Comparison of ENCODE assay signal across 9 mouse cellular contexts in genomic region chr4:124707381-124708199, GRCm38 (mm10). TPM values are rescaled to one million over a fixed set of nuclear protein-coding genes. Genes with fewer than 3 reads are reported as not detected.
A peak's percentile ranks its signal among the peaks of the same experiment; 100 is the strongest.
DNase-seq lines count a peak whose midpoint lies in the region; ATAC-seq and TF ChIP-seq lines count a peak whose summit lies in the region.
"Not testable (repeated sequence)": the region's sequence is repeated elsewhere in the genome, so short reads cannot be mapped to it uniquely, and the experiment has no call there.
"Had no signal": no experiment of that assay in that cellular context is flagged by ENCODE, and none has a peak within 500 bp of the region (broad histone marks: within the 10 kb centered on the region; RNA-seq: fewer than 3 reads in every experiment).

No protein-coding gene starts in this region.

- WGBS in forebrain, embryonic 10.5 days = 88% methylated on average over 25 of the region's 25 CpGs
- WGBS in heart, embryonic 15.5 days = 87% methylated on average over 25 of the region's 25 CpGs
- 89% methylated on average over 25 of the region's 25 CpGs for WGBS in kidney, embryonic 16.5 days
- 75% methylated on average over 25 of the region's 25 CpGs for WGBS in liver, embryonic 12.5 days (ENCODE audit: insufficient replicate concordance)

- not testable (repeated sequence) for H3K4me2 ChIP-seq in heart, embryonic 15.5 days; kidney, embryonic 16.5 days (replicated peaks; ENCODE audit: low read depth, low read length); liver, embryonic 12.5 days
- peak overlapping the region; percentile 77 for H3K4me2 ChIP-seq in myocyte (ENCODE audit: low read depth)

- not testable (repeated sequence) for ATAC-seq in heart, embryonic 15.5 days (replicated peaks; ENCODE audit: insufficient number of reproducible peaks, insufficient read depth, low FRiP score, low read depth); kidney, embryonic 16.5 days (ENCODE audit: low FRiP score, low TSS enrichment); liver, embryonic 12.5 days

- not testable (repeated sequence) for H3K9ac ChIP-seq in ES-Bruce4 (ENCODE audit: low read depth, poor library complexity, severe bottlenecking); heart, embryonic 15.5 days; kidney, embryonic 16.5 days (replicated peaks; ENCODE audit: low read length); liver, embryonic 12.5 days

- H3K36me3 ChIP-seq in ES-Bruce4 (ENCODE audit: control insufficient read depth, insufficient read depth, low read length, poor library complexity, severe bottlenecking); heart, embryonic 15.5 days; kidney, embryonic 16.5 days (ENCODE audit: insufficient read depth, low read length): not testable (repeated sequence)
- H3K36me3 ChIP-seq in forebrain, embryonic 10.5 days (replicated peaks) = peaks cover 24% of the 10 kb centered on the region
- peaks cover 23% of the 10 kb centered on the region for H3K36me3 ChIP-seq in liver, embryonic 12.5 days
- H3K36me3 ChIP-seq in myocyte (ENCODE audit: control insufficient read depth, insufficient read depth) = peaks cover 11% of the 10 kb centered on the region

- not testable (repeated sequence) for H3K4me1 ChIP-seq in ES-Bruce4 (ENCODE audit: control insufficient read depth, insufficient read depth, low read length)
- H3K4me1 ChIP-seq in bone marrow macrophage, adult 2 months (ENCODE audit: control insufficient read depth, insufficient read depth, low read length) = peaks cover 37% of the 10 kb centered on the region
- peaks cover 80% of the 10 kb centered on the region for H3K4me1 ChIP-seq in forebrain, embryonic 10.5 days
- H3K4me1 ChIP-seq in heart, embryonic 15.5 days (replicated peaks) = peaks cover 54% of the 10 kb centered on the region
- H3K4me1 ChIP-seq in kidney, embryonic 16.5 days (ENCODE audit: insufficient read depth, low read length) = peaks cover 56% of the 10 kb centered on the region
- peaks cover 81% of the 10 kb centered on the region for H3K4me1 ChIP-seq in liver, embryonic 12.5 days

- not testable (repeated sequence) for H3ac ChIP-seq in myocyte (ENCODE audit: control insufficient read depth, insufficient read length)

- not testable (repeated sequence) for H3K9me3 ChIP-seq in ES-Bruce4 (replicated peaks; ENCODE audit: control insufficient read depth, insufficient read depth, low read length, poor library complexity, severe bottlenecking); forebrain, embryonic 10.5 days; heart, embryonic 15.5 days (replicated peaks); kidney, embryonic 16.5 days (ENCODE audit: low read length); liver, embryonic 12.5 days (replicated peaks)

- not testable (repeated sequence) for TF ChIP-seq POLR2A in ES-Bruce4 (IDR thresholded peaks at IDR 0.05; ENCODE audit: insufficient read depth, low read length); bone marrow macrophage, adult 2 months (IDR thresholded peaks at IDR 0.05; ENCODE audit: borderline replicate concordance, low read depth, low read length)
- TF ChIP-seq POLR2A in myocyte (IDR thresholded peaks at IDR 0.05; ENCODE audit: insufficient read length, low read depth) = peak; percentile 12

- H3K79me2 ChIP-seq in myocyte (ENCODE audit: control insufficient read depth, insufficient read depth) = peaks cover 47% of the 10 kb centered on the region

- not testable (repeated sequence) for TF ChIP-seq EP300 in ES-Bruce4 (IDR thresholded peaks at IDR 0.05; ENCODE audit: insufficient read depth, low read depth, low read length)

- DNase-seq in forebrain, embryonic 10.5 days (ENCODE audit: extremely low spot score, low spot score) = not testable (repeated sequence)
- DNase-seq in thymus, postnatal 4 days = peak; percentile 58

- peak overlapping the region; percentile 39 for H3K4me3 ChIP-seq in ES-Bruce4 (ENCODE audit: low read depth, low read length)
- H3K4me3 ChIP-seq in bone marrow macrophage, adult 2 months (ENCODE audit: insufficient read depth, low read length); forebrain, embryonic 10.5 days; heart, embryonic 15.5 days; kidney, embryonic 16.5 days (ENCODE audit: low read length); liver, embryonic 12.5 days; myocyte: not testable (repeated sequence)

- H3K27me3 ChIP-seq in ES-Bruce4 (ENCODE audit: control insufficient read depth, insufficient read depth, low read length, poor library complexity, severe bottlenecking); heart, embryonic 15.5 days; kidney, embryonic 16.5 days (ENCODE audit: insufficient read depth, low read length); liver, embryonic 12.5 days (replicated peaks); myocyte (ENCODE audit: control insufficient read depth, insufficient read depth, insufficient read length): not testable (repeated sequence)
- peaks cover 27% of the 10 kb centered on the region for H3K27me3 ChIP-seq in forebrain, embryonic 10.5 days (ENCODE audit: poor library complexity, severe bottlenecking)

- TF ChIP-seq CTCF in ES-Bruce4 (IDR thresholded peaks at IDR 0.05; ENCODE audit: low read depth, low read length); bone marrow macrophage, adult 2 months (IDR thresholded peaks at IDR 0.05; ENCODE audit: low read depth, low read length): not testable (repeated sequence)

- not testable (repeated sequence) for H3K27ac ChIP-seq in ES-Bruce4 (ENCODE audit: insufficient read depth, low read length)
- H3K27ac ChIP-seq in bone marrow macrophage, adult 2 months (ENCODE audit: insufficient read depth, low read depth, low read length) = peak overlapping the region; percentile 99
- peak overlapping the region; percentile 88 for H3K27ac ChIP-seq in forebrain, embryonic 10.5 days
- peak overlapping the region; percentile 94 for H3K27ac ChIP-seq in heart, embryonic 15.5 days
- H3K27ac ChIP-seq in kidney, embryonic 16.5 days (ENCODE audit: low read length) = peak overlapping the region; percentile 92
- peak overlapping the region; percentile 48; the same call in 1 of the 2 replicates for H3K27ac ChIP-seq in liver, embryonic 12.5 days

RNA-seq across cellular contexts. Expression of gene Sf3a3, which starts 7.0 kb away (rescaled TPM):
- polyA plus RNA-seq in ES-Bruce4 (2011; ENCODE audit: insufficient read depth, insufficient read length, low read depth, missing spikeins) (110 and 127 TPM in 2 replicates), myocyte (2012; fragmentation: generic; extraction: Trizol) (41.6 TPM)
- 44.4 and 47.6 TPM in 2 replicates for polyA plus RNA-seq in bone marrow macrophage, adult 2 months (2012; ENCODE audit: insufficient read depth, insufficient read length, missing spikeins)
- polyA plus RNA-seq in forebrain, embryonic 10.5 days (2016; fragmentation: Nextera tagmentation; extraction: Ambion mirVana) = 260 and 269 TPM in 2 replicates
- polyA plus RNA-seq in heart, embryonic 15.5 days (2015; fragmentation: Nextera tagmentation; extraction: Ambion mirVana) = 73.6 and 86.5 TPM in 2 replicates
- 162 and 169 TPM in 2 replicates for polyA plus RNA-seq in kidney, embryonic 16.5 days (2015; fragmentation: Nextera tagmentation; extraction: Ambion mirVana)
- polyA plus RNA-seq in liver, embryonic 12.5 days (2016; fragmentation: Nextera tagmentation; extraction: Ambion mirVana) = 116 and 121 TPM in 2 replicates

RNA-seq across cellular contexts. Expression of gene Fhl3, which starts 7.1 kb away (rescaled TPM):
- polyA plus RNA-seq in ES-Bruce4 (2011; ENCODE audit: insufficient read depth, insufficient read length, low read depth, missing spikeins) = 11.4 and 14.0 TPM in 2 replicates
- 149 and 167 TPM in 2 replicates for polyA plus RNA-seq in bone marrow macrophage, adult 2 months (2012; ENCODE audit: insufficient read depth, insufficient read length, missing spikeins)
- polyA plus RNA-seq in forebrain, embryonic 10.5 days (2016; fragmentation: Nextera tagmentation; extraction: Ambion mirVana) = 5.5 and 8.7 TPM in 2 replicates
- 6.2 and 7.5 TPM in 2 replicates for polyA plus RNA-seq in heart, embryonic 15.5 days (2015; fragmentation: Nextera tagmentation; extraction: Ambion mirVana)
- polyA plus RNA-seq in kidney, embryonic 16.5 days (2015; fragmentation: Nextera tagmentation; extraction: Ambion mirVana) = 6.6 and 8.1 TPM in 2 replicates
- polyA plus RNA-seq in liver, embryonic 12.5 days (2016; fragmentation: Nextera tagmentation; extraction: Ambion mirVana) = 3.5 and 3.7 TPM in 2 replicates
- polyA plus RNA-seq in myocyte (2012; fragmentation: generic; extraction: Trizol) = 110 TPM

RNA-seq across cellular contexts. Expression of gene Utp11, which starts 14.2 kb away (rescaled TPM):
- polyA plus RNA-seq in ES-Bruce4 (2011; ENCODE audit: insufficient read depth, insufficient read length, low read depth, missing spikeins) (56.9 and 60.4 TPM in 2 replicates), myocyte (2012; fragmentation: generic; extraction: Trizol) (36.2 TPM)
- 45.8 and 49.4 TPM in 2 replicates for polyA plus RNA-seq in bone marrow macrophage, adult 2 months (2012; ENCODE audit: insufficient read depth, insufficient read length, missing spikeins)
- 63.0 and 65.9 TPM in 2 replicates for polyA plus RNA-seq in forebrain, embryonic 10.5 days (2016; fragmentation: Nextera tagmentation; extraction: Ambion mirVana)
- polyA plus RNA-seq in heart, embryonic 15.5 days (2015; fragmentation: Nextera tagmentation; extraction: Ambion mirVana) = 42.6 and 47.5 TPM in 2 replicates
- 65.4 and 72.5 TPM in 2 replicates for polyA plus RNA-seq in kidney, embryonic 16.5 days (2015; fragmentation: Nextera tagmentation; extraction: Ambion mirVana)
- polyA plus RNA-seq in liver, embryonic 12.5 days (2016; fragmentation: Nextera tagmentation; extraction: Ambion mirVana) = 51.4 and 51.5 TPM in 2 replicates

RNA-seq across cellular contexts. Expression of gene Inpp5b, which starts 34.1 kb away (rescaled TPM):
- polyA plus RNA-seq in ES-Bruce4 (2011; ENCODE audit: insufficient read depth, insufficient read length, low read depth, missing spikeins) (21.7 and 27.0 TPM in 2 replicates), myocyte (2012; fragmentation: generic; extraction: Trizol) (25.1 TPM)
- 29.4 and 33.8 TPM in 2 replicates for polyA plus RNA-seq in bone marrow macrophage, adult 2 months (2012; ENCODE audit: insufficient read depth, insufficient read length, missing spikeins)
- polyA plus RNA-seq in forebrain, embryonic 10.5 days (2016; fragmentation: Nextera tagmentation; extraction: Ambion mirVana) = 28.8 and 29.4 TPM in 2 replicates
- 13.7 and 15.5 TPM in 2 replicates for polyA plus RNA-seq in heart, embryonic 15.5 days (2015; fragmentation: Nextera tagmentation; extraction: Ambion mirVana)
- polyA plus RNA-seq in kidney, embryonic 16.5 days (2015; fragmentation: Nextera tagmentation; extraction: Ambion mirVana) = 34.7 and 35.0 TPM in 2 replicates
- polyA plus RNA-seq in liver, embryonic 12.5 days (2016; fragmentation: Nextera tagmentation; extraction: Ambion mirVana) = 49.7 and 50.3 TPM in 2 replicates

RNA-seq across cellular contexts. Expression of gene Pou3f1, which starts 51.0 kb away (rescaled TPM):
- polyA plus RNA-seq in ES-Bruce4 (2011; ENCODE audit: insufficient read depth, insufficient read length, low read depth, missing spikeins) = 12.8 and 14.9 TPM in 2 replicates
- polyA plus RNA-seq in bone marrow macrophage, adult 2 months (2012; ENCODE audit: insufficient read depth, insufficient read length, missing spikeins) = not detected in 2 replicates
- 2.7 and 3.0 TPM in 2 replicates for polyA plus RNA-seq in forebrain, embryonic 10.5 days (2016; fragmentation: Nextera tagmentation; extraction: Ambion mirVana)
- 0.14 and 0.15 TPM in 2 replicates for polyA plus RNA-seq in heart, embryonic 15.5 days (2015; fragmentation: Nextera tagmentation; extraction: Ambion mirVana)
- polyA plus RNA-seq in kidney, embryonic 16.5 days (2015; fragmentation: Nextera tagmentation; extraction: Ambion mirVana) = 0.37 and 0.40 TPM in 2 replicates
- 0.02 and 0.22 TPM in 2 replicates for polyA plus RNA-seq in liver, embryonic 12.5 days (2016; fragmentation: Nextera tagmentation; extraction: Ambion mirVana)
- polyA plus RNA-seq in myocyte (2012; fragmentation: generic; extraction: Trizol) = 0.01 TPM
- polyA plus RNA-seq: intestine, postnatal 0 days had no signal
